Mouse (Mus musculus) spleen, postnatal 10 days (tissue): ENCODE results near the gene Rnf39.

ENCODE experiments used
- DNase-seq, 2 experiments: peaks; one replicate each; pipeline ENCODE4 v3.0.0; 2021 to 2022; ENCODE audit warnings: low spot score in 2 of 2

The Rnf39 gene

GRCm38 (mm10) chr17:36938056-36938455 is 4.7 kb upstream of the Rnf39 start:
- DNase-seq: no peak

- no peak for DNase-seq
These were observed 327 bp upstream of the Rnf39 start for GRCm38 (mm10) chr17:36942391-36942790.

GRCm38 (mm10) chr17:36943691-36944090 is 973 bp downstream of the Rnf39 start:
- DNase-seq: no peak

- DNase-seq: no peak
These were observed 1.5 kb downstream of the Rnf39 start for GRCm38 (mm10) chr17:36944121-36944775.

GRCm38 (mm10) chr17:36947051-36947819 is 4.5 kb downstream of the Rnf39 start:
- peak in 1 of 2 experiments; percentile 27 for DNase-seq

- no peak for DNase-seq
These were observed 5.6 kb downstream of the Rnf39 start for GRCm38 (mm10) chr17:36948286-36948685.

GRCm38 (mm10) chr17:36949265-36949664 is 6.5 kb downstream of the Rnf39 start:
- DNase-seq: no peak

- peak; percentile 77 to 93 for DNase-seq
These were observed 8.5 kb downstream of the Rnf39 start, which contains the start of gene Ppp1r11 for GRCm38 (mm10) chr17:36950981-36951947. Gene Ppp1r11 (minus strand): TSS chr17:36951741.

GRCm38 (mm10) chr17:36952631-36953030 is 9.9 kb downstream of the Rnf39 start:
- DNase-seq: no peak

GRCm38 (mm10) chr17:36953062-36953461 is 10.3 kb downstream of the Rnf39 start:
- DNase-seq: no peak

- peak; percentile 81 to 90 for DNase-seq
These were observed 15.5 kb downstream of the Rnf39 start, which contains the start of the genes Znrd1 and Znrd1as for GRCm38 (mm10) chr17:36957999-36958743. Gene Znrd1 (minus strand): TSS chr17:36958559. Gene Znrd1as (plus strand): TSS chr17:36958592.

GRCm38 (mm10) chr17:36958884-36959283 is 16.2 kb downstream of the Rnf39 start:
- DNase-seq: no peak

- DNase-seq: no peak
These were observed 18.4 kb downstream of the Rnf39 start for GRCm38 (mm10) chr17:36961125-36961524.

GRCm38 (mm10) chr17:36966875-36967274 is 24.2 kb downstream of the Rnf39 start:
- no peak for DNase-seq

- no peak for DNase-seq
These were observed 27.7 kb downstream of the Rnf39 start for GRCm38 (mm10) chr17:36970316-36970890.

- DNase-seq: no peak
These were observed 28.6 kb downstream of the Rnf39 start for GRCm38 (mm10) chr17:36971172-36971850.

GRCm38 (mm10) chr17:36972791-36973190 is 30.1 kb downstream of the Rnf39 start:
- DNase-seq: no peak

GRCm38 (mm10) chr17:36973271-36973787 is 30.6 kb downstream of the Rnf39 start:
- no peak for DNase-seq

- no peak for DNase-seq
These were observed 38.6 kb downstream of the Rnf39 start, which contains the start of gene 2410137M14Rik for GRCm38 (mm10) chr17:36981221-36981813. Gene 2410137M14Rik (minus strand): TSS chr17:36981237.
